Mouse (Mus musculus) spleen, postnatal 4 days (tissue): Measurements from ENCODE around the gene Cpe.

Source experiments
- DNase-seq, 2 experiments: peaks; one replicate each; pipeline ENCODE4 v3.0.0; 2022; ENCODE audit warnings: low spot score in 2 of 2

The Cpe gene

DNA sequence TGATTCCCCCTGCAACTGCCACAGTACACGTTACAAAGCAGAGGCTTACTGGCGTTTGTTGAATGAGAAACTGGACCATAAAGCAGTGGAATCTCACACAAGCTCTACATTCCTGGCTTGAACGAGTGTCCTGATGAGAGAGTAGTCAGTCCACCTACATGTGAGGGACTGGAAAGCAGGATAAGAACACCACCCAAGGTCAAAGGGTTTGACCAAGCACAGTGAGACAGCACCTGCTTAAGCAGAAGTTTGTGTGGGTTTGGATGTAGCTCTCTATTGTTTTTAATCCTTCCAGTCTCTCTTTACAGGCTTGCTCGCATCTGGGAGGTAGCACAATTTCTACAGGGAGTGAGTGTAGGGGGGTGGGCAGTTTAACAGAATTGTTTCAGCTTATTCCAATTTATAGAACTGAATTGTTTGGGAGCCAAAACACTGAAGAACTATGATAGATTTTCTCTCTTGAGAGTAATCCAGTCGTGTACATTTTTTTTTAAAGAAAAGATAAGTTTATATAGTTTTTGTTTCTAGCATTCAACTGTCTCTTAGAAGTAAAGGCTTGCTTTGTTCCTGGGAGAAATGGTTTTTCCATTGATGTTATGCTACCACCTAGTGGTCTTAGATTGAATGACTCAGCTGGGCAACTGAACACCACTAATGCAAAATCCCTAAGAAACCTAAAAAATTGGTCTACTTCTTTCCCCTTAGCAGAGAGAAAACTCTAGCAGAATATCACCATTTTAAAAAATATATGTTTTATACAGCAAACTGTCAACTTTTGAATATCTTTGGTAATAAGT lies 144.6 kb downstream of the Cpe start:
- no peak for DNase-seq

DNA sequence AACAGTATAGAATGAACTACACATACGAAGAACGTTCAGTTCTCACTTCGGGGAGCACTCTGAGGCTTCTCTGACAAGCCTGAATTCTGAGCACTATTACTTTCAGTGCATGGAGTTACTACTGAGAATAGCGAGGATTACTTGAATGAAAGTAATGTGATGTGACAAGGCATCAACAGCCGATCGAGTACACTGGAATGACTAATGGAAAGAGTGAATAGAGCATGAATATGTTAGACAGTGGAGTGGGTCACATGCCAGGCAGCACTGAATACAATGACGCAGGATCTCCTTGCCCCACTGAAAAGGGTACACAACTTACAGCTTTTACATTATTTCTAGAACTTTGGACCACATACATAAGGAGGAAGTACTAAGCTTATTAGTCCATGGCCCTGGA lies 149.4 kb downstream of the Cpe start:
- DNase-seq: no peak
